Mouse (Mus musculus) gastrocnemius, postnatal 10 days (tissue): Measurements from ENCODE around the gene Hoxd4. TPM values are rescaled to one million over a fixed set of nuclear protein-coding genes. Genes with fewer than 3 reads are reported as not detected.

Experiments used
- DNase-seq: peaks from one replicate; pipeline ENCODE4 v3.0.0; 2021; ENCODE audit warnings: mixed read lengths
- total RNA-seq, 2 experiments: library from RNA; stranded (reverse); gene quantifications; 2 replicates each; pipeline ENCODE4 v1.2.3; 2021

Gene Hoxd4
- total RNA-seq, 2 experiments from 2014 or later: 2.1 to 4.8 TPM

DNA sequence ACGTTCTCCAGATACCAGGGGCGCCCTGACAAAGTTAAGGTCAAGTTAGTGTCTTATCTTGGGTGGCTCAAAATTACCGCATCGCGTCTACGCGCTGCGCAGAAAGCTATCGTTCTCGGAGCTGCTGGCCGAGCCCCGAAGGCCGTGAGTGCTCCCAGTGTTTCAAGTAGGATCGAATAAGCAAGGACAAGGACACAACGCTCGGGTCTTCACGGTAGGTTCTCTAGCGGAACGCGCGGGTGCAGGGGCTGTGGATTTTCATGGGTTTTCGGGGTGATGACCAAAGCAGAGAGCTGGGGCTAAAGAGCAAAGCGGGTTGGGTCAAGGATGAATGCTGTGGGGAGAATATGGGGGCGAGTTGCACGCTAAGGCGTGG, 32.1 kb upstream of the Hoxd4 start:
- no peak for DNase-seq

DNA sequence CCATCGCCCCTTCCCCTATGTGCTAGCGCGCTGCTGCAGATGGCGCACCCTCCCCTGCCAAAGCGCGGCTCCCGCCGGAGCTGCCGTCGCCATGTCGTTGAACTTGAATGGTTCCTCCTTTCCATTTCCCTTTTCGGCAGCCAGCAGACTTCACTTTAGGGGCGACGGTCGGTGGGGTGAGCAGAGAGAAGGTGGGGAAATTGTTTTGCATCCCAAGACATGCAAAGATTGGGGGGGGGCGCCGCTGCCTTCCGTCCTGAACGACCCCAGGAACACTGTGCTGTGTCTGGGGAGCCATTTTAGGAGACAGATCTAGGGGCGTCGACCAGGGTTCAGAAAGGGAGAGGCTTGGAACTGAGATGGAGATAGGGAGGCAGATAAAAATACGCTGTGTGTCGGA, 31.7 kb upstream of the Hoxd4 start:
- no peak for DNase-seq

DNA sequence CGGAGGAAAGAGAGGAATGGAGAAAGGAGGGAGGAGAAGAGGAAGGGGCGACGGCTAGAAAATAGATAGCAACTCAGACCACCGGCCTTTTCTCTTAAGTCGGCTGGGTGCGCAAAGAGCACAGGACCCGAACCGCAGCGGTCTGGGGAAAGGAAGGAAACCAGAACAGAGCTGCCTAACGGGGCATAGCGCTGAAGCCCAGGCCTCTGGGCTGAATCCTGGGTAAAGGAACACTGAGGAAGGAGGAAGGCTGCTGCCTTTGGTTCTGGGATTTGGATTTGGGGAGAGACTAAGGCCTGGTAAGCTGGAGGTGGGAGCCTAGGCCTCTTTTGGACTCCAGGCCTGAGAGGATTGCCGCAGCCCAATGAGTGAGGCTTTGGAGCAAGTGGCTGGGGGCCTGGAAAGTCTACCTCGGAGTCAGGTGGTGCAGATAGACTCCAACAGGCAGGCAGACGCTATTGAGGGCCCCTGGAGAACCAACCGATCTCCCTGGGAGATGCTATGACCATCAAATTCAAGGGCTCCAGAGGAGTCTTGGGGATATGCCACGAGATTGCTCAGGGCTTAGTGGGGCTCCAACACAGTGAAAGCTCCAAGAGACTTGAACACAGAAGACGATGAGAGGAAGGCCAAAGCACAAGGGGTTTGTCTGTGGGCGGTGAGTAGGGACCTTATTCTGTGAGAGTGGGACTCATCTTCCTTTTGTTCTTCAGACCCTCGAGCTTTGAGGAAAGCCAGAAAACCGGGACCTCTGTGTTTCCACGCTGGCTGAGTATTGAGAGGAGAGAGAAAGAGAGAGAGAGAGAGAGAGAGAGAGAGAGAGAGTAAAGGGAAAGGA, 30.9 kb upstream of the Hoxd4 start:
- no peak for DNase-seq

DNA sequence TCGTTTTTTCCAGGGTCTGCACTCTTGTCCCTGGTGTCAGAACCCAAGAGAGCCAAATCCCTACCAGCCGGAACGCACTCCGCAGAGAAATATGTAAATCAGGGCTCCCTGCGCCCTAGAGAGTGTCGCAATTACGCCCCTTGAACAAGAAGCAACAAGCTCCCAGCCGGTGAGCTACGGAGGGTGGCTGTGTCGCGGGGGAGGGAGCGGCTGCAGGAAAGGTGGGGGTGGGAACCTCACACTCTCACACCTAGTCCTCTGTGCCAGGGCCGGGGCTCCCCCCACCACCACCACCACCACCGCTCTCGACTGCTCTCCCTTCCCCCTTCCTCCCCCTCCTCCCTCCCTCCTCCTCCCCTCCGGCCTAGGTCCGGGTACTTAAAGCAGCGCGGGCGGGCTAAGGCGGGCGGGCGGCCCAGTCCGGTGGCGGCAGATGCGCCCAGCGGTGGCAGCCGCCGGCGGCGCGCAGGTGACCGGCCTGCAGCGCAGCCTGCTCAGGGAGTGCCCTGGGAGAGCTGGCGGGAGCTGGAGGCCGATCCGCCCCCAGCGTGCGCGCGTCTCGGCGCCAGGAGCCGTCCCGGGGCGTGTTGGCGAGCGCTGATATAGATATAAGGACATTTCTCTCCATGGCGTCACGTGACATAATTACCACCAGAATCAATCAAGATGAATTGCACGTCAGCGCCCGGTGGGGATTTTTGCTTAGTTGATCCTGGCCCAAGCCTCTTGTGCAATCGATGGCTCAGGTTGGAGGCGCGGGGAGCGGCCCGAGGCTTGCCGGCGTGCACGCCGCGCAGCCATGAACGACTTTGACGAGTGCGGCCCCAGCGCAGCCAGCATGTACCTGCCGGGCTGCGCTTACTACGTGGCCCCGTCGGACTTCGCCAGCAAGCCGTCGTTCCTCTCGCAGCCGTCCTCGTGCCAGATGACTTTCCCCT, 29.9 kb upstream of the Hoxd4 start:
- DNase-seq: no peak

DNA sequence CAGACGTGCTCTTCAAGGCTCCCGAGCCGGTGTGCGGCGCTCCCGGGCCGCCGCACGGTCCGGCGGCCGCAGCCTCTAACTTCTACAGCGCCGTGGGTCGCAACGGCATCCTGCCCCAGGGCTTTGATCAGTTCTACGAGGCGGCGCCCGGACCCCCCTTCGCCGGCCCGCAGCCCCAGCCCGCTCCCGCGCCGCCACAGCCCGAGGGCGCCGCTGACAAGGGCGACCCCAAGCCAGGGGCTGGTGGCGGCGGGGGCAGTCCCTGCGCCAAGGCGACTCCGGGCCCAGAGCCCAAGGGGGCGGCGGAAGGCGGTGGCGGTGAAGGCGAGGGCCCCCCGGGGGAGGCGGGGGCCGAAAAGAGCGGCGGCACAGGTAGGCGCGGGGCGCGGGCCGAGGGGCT, 28.9 kb upstream of the Hoxd4 start:
- DNase-seq: no peak

DNA sequence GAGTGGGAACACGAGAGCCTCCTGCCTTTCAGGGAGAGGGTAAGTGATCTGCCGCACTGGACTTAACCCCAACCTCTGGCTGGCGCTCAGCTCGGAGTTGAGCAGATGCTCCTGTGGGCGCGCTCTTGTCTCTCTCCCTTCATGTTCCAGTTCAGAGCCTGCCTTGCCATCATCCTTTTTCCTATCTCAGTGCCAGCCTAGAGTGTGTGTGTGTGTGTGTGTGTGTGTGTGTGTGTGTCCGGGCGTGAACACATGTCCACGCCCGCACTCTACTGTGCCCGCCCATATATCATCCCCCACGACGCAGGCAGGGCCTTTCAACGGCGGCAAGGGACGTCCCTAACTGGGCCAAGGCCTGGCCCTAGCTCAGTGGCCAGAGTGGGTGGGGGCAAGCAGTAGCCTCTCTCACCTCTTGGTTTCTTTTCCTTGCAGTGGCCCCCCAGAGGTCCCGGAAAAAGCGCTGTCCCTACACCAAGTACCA, 28.2 kb upstream of the Hoxd4 start:
- DNase-seq: no peak

DNA sequence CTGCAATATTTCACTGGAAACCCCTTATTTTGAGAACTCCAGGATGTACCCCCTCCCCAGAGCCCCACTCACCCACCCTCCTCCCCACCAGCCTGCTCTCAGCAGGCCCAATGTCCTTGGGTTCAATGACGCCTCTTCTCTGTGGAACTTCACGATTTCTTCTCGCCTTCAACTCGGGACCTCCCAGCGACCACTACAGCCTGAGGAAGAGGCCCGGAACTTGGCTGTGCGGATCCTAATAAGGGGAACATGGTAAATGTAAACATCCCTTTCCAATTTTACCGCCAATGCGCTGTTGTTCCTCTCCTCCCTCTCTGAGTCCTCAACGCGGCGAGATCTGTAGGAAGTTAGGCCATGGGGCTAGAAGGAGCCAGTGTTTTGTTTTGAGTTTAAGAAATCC, 27.6 kb upstream of the Hoxd4 start:
- DNase-seq: no peak

DNA sequence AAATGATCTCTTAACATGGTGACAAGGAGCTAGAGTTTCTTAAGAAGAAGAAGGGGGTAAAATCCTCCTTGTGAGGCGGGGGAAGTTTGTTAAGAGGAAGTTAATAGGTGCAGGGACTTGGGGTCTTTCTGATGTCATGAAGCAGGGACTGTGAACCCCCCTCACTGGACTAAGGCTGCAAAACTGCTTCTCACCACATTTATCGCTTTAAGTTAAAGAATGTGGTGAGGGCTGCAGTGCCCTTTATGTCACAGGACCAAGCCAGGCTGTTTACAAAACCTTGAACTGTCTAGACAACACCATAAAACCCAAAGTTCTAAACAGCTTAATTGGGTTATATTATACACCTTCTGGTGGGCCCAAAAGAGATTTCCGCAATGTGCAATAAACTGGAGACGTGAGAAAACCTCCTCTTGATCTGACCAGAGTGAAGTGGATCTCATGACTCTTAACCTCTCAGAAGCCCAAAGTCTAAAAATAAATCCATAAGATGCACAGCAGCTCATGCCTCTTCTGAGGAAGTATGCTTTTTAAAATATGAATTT, 26.6 kb upstream of the Hoxd4 start:
- no peak for DNase-seq

DNA sequence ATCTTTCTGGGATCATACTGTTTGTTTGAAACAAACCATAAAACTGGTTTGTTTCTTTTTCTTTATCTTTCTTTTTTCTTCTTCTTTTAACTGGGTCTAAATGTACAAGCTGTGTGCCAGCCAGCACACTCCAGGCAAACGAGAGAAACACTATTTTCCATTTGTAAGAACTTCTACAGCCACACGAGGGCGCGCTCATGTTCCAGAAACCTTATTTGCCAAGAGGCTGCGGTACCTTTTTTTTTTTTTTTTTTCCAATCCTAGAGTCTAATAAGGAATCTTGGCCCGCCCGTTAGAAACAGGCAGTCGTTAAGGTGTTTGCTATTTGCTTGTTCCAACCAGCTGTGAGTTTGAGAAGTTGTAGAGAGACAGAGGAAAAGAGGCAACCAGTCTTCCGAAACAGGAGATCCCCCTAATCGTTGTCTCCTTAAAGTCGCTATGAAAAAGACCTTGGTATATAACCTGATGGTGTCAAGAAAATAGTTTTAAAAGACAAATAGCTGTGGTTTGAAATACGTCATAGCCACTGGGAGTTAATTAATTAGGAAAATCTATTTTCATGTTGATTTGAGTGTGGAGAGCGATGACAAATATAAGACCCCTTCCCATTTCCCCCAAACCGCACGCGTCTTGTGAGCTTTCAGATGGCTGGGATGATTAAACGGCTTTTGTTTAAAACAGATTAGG, 25.3 kb upstream of the Hoxd4 start:
- DNase-seq: peak; percentile 62

DNA sequence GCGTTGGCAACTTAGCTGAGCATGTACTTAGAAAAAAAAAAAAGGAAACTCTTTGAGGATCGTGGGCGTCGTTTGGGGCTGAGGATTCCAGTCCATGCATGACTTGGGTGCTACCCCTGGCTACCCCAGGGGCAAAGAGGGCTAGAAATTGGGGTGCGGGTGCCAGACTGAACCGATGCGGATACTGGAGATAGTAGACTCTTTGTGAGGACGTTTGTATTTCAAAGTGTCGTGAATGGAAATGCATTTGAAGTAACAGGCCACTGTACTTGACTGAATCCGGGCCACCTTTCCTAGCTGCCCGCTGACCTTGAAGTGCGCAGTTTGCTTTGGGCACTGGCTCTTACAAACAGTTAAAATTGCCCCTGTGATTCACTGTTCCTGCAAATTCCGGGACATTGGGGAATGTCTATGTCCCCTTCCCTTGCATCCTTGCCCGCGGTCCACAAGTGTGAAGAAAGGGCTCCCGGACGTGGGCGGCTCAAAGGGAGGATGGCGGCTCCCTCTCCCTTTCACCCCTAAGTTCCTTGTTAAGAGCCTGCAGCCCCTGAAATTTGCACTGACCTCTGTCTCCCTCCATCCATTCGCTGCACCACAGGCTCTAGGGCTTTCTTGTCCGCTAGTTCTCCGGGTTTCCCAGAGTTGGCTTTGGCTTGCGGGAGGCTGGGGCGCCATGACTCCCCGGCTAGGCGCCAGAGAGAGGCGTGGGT, 24.6 kb upstream of the Hoxd4 start:
- DNase-seq: peak; percentile 26

DNA sequence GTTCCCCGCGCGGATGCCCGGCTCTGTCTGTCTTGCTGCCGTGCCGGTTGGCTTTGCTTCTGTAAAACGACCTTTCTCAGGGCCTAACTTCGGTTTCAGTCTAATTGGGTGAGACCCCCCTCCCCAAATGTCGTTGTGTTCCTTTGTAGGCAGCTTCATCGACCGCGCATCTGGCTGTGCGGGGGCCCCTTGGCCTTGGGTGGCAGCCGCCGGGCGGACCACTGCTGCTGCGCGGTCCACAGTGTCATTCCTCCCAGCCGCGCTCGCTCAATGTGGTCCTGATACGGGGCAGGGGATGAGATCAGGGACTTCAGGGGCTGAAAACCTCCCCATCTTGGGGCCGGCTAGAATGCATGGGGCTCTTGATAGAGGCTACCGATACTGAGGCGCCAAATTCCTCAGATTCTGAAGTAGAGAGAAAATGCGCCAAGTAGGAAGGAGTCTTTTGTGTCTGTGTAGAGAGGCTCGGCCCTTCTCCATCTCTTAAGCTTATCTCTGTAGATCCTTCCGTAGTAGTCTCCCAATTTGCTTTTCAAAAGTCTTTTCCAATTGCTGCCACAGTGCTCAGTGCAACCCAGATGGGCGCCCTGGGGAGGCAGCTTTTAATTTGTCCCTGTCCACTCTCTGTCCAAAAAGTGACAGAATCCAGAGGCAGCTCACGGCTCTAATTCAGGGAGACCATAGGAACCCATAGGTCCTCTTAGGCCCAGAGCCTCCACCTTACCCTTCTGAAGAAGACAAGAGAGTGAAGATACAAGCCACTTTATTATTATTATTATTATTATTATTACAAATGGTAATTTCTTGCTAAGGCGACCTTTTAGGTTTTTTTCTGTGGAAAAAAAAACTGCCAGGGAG, 23.8 kb upstream of the Hoxd4 start:
- DNase-seq: no peak

DNA sequence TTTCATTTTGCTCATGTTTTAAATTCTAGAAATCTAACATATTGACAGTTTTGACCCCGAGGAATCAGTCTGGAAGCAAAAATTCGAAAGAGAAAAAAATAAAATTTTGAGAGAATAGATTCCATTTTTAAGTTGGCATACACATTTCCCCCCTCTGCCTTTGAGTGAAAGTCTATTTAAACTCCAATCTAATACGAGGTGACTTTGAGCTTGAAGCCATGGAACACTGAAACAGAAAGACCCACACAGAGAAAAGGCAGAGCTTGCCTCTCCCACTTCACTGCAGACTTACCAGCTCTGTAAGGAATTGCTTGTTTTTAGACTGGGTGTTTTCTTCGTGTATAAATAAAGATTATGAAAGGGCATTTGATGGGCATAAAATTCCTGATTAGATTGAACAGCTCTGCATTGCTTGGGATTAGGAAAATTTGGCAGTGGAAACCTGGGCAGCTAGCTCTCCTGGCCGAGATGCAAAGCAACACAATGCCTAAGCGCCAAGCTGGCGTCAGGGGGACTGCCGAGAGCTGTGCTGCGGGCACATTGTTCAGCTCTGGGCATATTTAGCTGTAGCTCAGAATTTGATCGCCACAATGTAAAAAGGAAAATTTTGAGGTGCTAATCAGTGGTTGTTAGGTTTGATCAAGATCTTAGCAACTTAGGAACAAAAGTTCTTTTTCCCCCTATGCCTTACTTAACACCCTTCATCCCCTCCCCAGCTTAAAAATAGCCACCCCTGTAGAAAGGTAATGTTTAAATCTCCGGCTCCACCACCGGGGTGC, 22.7 kb upstream of the Hoxd4 start:
- no peak for DNase-seq

DNA sequence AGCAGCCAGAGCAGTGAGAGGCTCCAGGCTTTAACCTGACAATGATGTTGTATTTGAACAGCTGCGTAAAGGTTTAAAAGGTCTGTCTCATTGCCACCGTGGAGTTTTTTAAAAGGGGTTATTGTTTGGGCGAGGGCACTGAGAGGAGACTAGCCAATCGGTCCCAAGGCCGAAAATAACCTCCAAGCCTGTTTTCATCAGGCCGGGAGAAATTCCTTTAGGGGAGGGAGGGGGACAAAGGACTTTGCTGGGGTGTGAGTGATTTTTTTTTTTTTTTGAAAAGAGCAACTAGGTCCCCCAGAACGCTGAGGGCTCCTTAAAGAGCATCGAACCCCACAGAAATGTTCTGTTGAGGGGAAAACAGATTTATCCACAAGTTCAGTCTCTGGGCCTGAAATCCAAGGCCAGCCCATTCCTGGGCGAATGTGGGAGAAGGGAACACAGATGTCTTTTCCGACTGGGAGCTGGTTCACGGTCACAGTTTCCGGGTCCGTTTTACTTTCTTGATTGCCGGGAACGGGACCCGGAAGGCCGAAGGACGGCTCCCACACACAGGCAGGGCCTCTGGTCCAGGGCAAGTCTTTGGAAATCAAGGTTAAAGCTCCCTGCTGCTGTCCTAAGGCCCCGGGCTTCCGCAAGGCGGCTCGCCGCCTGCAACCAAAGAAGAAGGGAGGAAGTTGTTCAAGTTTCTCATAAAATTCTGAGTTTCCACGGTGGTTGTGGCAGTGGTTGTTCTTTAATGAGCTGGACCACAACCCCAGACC, 22.0 kb upstream of the Hoxd4 start:
- no peak for DNase-seq

DNA sequence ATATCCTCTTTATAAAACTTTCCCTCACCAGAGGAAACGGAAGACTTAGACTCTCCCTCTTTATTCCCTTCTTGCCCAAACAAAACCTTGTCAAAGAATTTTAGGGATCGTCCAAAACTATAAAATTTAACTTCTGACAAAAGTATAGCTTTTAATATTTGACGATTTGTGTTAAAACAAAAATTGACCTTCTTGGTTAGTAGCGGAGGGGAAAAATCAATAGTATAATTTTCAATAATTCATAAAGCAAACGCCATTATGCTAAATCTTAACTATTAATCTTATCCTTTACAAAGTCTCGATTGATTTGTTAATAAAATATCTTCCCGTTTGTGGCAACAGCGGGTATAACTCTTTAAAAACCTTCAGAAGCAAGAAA, 21.4 kb upstream of the Hoxd4 start:
- DNase-seq: no peak

DNA sequence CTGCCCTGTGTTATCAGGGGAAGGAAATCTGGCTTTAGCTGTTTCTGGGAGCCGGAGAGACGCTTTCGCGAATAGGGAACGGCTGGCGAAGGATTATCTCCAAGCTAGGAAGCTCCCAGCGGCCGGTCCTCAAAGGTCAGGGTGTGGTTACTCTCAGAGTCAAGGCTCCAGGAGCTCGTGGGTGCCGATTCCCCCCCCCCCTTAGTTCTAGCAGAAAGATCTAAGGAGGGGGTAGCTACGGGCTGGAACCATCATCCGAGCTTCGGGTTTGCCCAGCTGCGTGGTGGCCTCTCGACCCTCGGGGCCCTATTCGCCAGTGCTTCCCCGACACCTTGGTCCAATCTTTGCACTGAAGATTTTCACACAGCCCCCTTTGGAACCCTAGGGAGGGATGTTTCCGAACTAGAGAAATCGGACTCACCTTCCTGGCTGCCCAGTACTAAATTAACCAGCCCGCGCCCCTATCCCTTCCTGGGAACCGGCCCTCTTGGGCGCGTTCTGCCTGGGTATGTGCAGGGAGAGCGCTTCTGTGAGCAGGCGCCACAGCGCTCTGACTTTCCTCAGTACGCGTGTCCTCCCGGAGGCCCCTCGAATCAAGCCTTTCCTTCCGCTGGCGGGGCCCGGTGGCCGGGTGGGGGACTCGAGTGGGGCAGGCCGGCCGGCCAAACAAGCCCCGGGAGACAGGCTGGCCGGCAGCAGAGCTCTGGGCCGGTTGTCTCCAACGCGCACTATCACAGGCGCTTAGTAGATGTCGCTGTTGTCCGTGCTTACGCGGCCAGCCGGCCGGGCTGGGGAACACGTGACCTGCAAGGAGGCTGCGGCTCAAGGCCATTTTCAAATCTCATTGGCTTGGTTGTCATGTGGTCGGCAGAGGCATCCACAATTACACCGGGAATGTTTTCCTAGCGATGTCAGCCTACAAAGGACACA, 20.4 kb upstream of the Hoxd4 start, which contains the start of gene Hoxd10:
Hoxd10 (plus strand) TSS at position 903 of the 930 bp plus-strand sequence.
- DNase-seq: peak; percentile 73

DNA sequence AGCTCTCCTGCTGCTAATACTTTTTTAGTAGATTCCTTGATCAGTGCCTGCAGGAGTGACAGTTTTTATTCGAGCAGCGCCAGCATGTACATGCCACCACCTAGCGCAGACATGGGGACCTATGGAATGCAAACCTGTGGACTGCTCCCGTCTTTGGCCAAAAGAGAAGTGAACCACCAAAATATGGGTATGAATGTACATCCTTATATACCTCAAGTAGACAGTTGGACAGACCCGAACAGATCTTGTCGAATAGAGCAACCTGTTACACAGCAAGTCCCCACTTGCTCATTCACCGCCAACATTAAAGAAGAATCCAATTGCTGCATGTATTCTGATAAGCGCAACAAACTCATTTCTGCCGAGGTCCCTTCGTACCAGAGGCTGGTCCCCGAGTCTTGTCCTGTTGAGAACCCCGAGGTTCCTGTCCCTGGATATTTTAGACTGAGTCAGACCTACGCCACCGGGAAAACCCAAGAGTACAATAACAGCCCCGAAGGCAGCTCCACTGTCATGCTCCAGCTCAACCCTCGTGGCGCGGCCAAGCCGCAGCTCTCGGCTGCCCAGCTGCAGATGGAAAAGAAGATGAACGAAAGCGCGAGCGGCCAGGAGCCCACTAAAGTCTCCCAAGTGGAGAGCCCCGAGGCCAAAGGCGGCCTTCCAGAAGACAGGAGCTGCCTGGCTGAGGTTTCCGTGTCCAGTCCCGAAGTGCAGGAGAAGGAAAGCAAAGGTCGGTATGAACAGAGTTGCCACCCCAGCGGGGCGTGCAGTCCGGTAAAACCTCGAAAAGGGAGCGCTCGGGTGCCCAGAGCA, 19.5 kb upstream of the Hoxd4 start:
- DNase-seq: no peak
